Mouse (Mus musculus) cerebellum, adult 9-11 months (tissue): ENCODE results near the gene Egln1.

Experiments
- DNase-seq: peaks from one replicate; pipeline ENCODE4 v3.0.0; 2022

The Egln1 gene

GRCm38 (mm10) chr8:124949209-124950068 is at the start of gene Egln1:
Egln1 (minus strand) TSS chr8:124949324.
- DNase-seq = peak; percentile 88

DNA sequence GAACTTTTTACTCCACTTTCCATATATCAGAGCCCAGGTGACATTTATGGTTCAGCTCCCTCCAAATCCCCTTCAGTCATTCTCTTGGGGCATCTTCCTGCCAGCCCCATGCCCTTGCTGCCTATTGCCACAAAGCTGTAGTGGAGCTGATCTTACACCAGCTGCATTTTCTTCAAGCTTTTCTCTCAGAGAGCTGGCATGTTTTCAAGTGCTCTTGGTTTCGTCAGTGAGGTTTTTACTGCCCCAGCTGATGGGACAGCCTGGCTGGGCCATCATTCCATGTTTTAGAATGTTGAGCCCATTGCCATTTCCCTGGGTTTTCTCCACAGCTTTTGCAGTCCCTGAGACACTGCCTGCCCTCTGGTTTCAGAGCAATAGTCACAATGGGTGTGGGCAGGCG is 46.7 kb upstream of the Egln1 start:
- no peak for DNase-seq

DNA sequence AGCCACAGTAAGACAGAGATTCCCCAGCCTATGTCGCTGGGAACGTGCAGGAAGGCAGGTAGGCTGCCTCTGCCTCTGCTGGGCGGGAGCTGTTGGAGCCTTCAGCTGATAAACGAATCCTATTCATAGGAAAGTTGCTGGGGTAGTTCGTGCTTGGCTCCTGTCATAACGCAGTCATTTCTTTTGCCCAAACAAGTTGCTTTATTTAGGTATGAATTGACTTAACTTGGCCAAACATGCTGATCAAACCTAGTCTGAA is 42.5 kb upstream of the Egln1 start:
- no peak for DNase-seq

GRCm38 (mm10) chr8:124990923-124991667 is 42.0 kb upstream of the Egln1 start:
- DNase-seq = no peak

GRCm38 (mm10) chr8:124980828-124981227 is 31.7 kb upstream of the Egln1 start:
- no peak for DNase-seq

DNA sequence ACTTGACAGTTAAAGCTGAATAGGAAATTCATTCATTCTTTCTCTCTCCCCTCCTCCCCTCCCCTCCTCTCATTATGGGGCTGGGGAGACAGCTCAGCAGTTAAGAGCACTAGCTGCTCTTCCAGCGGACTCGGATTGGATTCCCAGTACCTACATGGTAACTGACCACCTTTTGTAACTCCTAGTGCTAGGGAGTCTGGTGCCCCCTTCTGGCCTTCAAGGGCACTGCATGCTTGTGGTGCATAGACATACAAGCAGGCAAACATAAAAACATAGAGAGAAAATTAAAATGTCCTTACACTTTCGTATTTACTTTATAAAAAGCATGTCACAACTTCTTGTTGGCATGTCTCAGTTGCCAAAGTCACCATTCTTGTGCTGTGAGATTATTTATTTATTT is 30.9 kb upstream of the Egln1 start:
- no peak for DNase-seq

- no peak for DNase-seq
Measured at GRCm38 (mm10) chr8:124978026-124978425, 28.9 kb upstream of the Egln1 start.

DNA sequence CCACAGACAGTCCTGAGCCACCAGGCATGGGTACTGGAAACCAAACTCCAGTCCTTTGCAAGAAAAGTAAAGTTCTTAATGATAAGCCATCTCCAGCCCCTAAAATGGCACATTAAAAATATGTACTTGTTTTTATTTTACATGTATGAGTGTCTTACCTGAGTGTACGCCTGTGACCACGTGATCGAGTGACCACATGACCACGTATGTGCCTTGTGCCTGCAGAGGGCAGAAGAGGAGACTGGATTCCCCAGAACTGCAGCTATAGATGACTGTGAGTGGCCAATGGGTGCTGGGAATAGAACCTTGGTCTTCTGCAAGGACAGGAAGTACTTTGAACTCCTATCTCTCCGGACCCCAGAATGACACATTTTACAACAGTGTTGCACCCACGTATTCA is 27.1 kb upstream of the Egln1 start:
- no peak for DNase-seq

DNA sequence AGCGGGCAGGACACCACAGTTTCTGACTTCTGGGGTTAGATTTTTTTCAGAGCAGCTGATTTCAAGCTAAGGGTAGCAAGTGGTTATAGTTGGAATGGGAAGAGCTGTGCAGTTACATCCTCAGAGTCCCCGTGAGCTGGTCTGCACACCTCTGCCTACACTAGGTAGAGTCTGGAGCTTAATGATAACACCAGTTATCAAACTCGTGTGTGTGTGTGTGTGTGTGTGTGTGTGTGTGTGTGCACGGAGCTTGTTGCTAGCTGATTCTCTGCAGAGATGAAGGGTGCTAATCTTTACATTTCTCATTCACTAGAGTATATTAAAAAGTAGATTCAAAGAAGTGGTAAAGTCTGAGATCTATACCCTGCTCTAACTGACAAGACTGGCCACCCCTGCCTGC is 25.1 kb upstream of the Egln1 start:
- DNase-seq = no peak

- no peak for DNase-seq
Measured at GRCm38 (mm10) chr8:124973221-124973620, 24.1 kb upstream of the Egln1 start.

GRCm38 (mm10) chr8:124970312-124970933 is 21.3 kb upstream of the Egln1 start:
- no peak for DNase-seq

DNA sequence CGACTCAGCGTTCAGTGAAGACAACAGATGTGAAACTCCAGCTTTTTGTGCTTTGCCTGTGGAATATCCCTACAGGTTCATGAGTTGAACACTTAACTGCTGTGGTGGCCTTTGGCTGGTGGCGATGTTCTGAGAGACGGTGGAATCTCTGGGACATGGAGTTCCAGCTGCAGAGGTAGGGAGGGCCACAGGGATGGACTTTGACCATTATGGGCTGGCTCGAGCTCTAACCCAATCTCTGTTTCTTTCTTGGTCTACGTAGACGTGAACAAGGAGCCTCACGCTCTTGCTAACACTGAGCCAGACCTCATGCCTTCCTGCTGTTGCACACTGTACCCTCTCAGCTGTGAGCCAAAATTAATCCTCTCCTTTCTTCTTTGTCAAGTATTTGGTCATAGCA is 15.8 kb upstream of the Egln1 start:
- no peak for DNase-seq

- DNase-seq = no peak
Measured at GRCm38 (mm10) chr8:124963246-124963645, 14.1 kb upstream of the Egln1 start.

GRCm38 (mm10) chr8:124960226-124960880 is 11.2 kb upstream of the Egln1 start:
- DNase-seq = no peak

DNA sequence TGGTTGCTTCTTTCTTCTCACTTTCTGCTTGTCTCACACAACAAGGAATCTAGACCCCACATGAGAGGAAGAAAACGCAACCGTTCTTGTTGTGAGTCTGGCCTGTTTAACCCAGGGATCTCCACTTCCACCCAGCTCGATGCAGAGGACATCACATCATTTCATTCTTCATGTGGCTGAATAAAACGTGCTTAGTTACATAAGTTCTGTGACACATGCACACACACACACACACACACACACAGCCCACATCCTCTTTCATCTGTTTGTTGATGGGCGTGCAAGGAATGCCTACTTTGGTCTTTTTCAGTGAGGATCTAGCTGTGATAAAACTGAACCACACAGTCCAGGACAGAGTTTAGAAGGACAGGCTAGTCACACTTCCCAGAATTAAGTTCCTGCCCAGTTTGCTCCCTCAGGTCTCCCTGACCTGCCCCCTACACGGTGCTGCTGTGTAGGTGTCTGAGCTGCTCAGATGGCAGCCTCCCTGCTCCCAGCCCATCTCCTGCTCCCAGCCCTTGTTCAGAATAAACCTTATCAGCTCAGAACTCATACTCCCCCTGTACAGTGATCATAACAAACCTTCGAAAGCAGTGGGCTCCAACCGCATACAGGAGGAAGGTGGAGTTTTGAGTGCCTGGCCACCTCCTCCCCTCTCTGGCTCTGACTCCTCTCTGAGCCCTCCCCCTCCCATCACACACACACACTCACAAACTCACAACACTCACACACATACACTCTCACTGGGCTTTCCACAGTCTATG is 10.5 kb upstream of the Egln1 start:
- DNase-seq = no peak

- DNase-seq = no peak
Measured at GRCm38 (mm10) chr8:124954572-124955082, 5.5 kb upstream of the Egln1 start.

- DNase-seq = no peak
Measured at GRCm38 (mm10) chr8:124953188-124953587, 4.1 kb upstream of the Egln1 start.

GRCm38 (mm10) chr8:124950865-124951264 is 1.7 kb upstream of the Egln1 start:
- no peak for DNase-seq

- no peak for DNase-seq
Measured at GRCm38 (mm10) chr8:124950069-124950456, 939 bp upstream of the Egln1 start.

- DNase-seq = no peak
Measured at GRCm38 (mm10) chr8:124948733-124949111, 402 bp downstream of the Egln1 start.

- DNase-seq = peak; percentile 78
Measured at GRCm38 (mm10) chr8:124947865-124948732, 1.0 kb downstream of the Egln1 start.

DNA sequence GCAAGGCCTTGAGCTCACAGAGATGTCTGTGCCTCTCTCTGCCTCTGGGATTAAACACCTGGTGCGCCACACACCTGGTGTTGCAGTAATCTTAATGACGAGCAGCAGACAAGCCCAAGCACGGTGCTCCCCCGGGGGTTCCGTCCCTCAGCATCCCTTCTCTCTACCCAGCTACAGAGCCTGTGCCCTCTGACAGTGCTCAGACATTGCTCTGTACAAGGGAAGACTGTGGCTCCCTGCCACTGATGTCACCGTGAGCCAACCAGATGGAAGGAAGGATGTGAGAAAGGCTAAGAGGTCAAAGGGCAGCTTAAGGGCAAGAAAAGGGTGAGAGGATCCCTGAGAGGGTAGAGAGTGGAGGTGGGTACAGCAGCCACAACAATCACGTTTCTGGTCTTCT is 4.7 kb downstream of the Egln1 start:
- no peak for DNase-seq
